Mouse (Mus musculus): ENCODE data around the gene Ptprh. TPM values are rescaled to one million over a fixed set of nuclear protein-coding genes. Genes with fewer than 3 reads are reported as not detected.
A peak's percentile ranks its signal among the peaks of the same experiment; 100 is the strongest.

The Ptprh gene
- total RNA-seq, 4 experiments from 2014 or later, result not detected

DNA sequence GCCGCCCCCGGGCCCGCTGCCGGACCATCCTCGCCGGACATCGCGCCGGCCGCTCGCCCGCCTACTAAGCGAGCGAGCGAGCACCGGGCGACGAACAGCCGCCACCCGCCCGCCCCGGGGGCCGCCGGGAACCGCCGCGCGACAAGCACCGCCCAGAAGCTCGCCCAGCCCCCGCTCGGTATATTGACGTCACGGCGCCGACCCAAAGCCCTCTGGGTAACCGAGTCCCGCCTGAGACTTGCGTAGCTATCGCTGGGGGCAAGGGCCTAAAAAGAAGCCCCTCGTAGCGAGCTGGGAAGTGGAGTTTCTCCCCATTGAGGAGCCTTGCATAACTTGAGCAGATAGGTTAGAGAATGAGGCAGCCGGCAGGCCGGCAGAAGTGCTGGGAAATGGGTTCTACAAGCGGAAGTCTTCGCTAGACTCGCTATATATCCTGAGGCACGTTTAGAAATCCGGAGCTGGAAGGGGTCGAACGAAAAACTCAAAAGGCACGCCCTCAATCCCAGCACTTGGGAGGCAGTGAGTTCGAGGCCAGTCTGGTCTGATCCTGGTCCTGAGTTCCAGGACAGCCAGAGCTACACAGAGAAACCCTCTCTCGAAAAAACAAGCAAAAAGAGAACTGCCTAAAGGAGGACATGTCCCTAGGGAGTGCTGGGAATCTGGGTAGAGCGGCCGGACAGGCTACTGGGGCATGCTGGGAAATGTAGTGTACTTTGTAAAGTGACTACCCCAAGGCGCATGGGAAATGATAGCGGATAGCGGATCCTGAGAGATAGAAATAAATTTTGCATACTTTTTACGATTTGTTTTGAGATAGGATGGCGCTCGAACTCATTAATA, 102.1 kb downstream of the Ptprh start, which contains the start of gene Ppp1r12c:
Ppp1r12c (minus strand) TSS at position 123 of the 840 bp plus-strand sequence.
- DNase-seq (ENCODE audit: low spot score), result peak; percentile 97

DNA sequence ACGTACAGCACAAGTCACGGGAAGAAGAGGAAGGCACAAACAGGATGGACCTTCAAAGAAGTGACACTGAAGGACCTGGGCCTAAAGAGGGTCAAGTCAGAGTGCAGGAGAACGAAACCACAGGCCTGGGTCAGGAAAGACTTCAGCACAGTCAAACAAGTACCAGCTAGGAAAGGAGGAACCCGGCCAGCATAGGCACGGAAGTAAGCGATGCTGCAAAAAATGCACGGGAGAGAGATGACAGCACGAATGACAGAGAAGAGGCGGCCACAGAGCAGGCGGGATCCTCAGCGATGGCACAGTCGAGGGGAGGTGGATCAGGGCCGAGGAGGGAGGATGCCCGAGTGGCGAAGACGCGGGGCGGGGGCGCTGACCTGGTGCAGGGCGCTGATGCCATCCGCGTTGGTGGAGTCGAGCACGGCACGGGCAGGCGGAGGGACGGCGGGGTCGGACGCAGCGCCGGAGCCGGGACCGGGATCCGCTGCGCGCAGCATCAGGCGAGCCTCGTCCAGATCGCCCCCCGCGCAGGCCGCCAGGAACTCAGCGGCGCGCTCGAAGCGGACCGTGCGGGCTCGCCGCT, 102.9 kb downstream of the Ptprh start:
- DNase-seq (ENCODE audit: low spot score), result no peak

DNA sequence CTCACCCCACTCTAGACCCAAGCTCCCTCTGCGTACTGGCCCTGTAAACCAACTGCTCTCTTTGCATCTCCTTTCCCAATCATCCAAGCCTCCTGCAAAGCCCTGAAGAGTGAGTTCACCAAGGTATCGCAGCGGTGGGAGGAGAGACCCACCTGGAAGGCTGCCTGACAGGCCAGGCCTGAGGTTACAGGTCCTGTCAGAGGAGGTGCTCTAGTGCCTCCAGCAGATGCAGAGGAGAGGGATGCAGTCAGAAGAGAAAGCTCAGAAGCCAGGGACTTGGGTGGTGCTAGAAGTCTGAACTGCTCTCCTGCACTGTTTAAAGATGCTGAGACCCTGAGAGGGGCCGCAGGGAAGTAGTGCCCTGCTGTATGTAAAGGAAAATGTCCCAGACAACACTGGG, 104.8 kb downstream of the Ptprh start:
- no peak for DNase-seq (ENCODE audit: low spot score)

Small RNA genes within 50 kb of the gene (microRNA-seq; reads per million reads assigned to microRNA genes)
- gene Gm23577, result not detected

Other genes starting within 250 kb of the Ptprh start
- gene Gp6, start 206.3 kb downstream of the Ptprh start, total RNA-seq (2022), result 1 to 10 TPM in 1 of 4 experiments, under 1 TPM in 3; 0.44 to 1.1 (median 0.73) TPM
- 10 to 100 TPM; 28.9 to 38.3 (median 32.6) TPM for gene Rdh13, start 158.4 kb downstream of the Ptprh start, total RNA-seq (2022)
- gene Eps8l1, start 143.4 kb downstream of the Ptprh start, total RNA-seq (2022), result 1 to 10 TPM; 1.3 to 5.8 (median 3.6) TPM
- 10 to 100 TPM; 55.6 to 74.8 (median 61.6) TPM for gene Ppp1r12c, start 102.4 kb downstream of the Ptprh start, total RNA-seq (2022)
- gene Tnnt1, start 87.7 kb downstream of the Ptprh start, total RNA-seq (2022), result 10 to 100 TPM; 12.4 to 22.1 (median 19.0) TPM
- gene Tnni3, start 79.8 kb downstream of the Ptprh start, total RNA-seq (2022), result over 10,000 TPM in 3 of 4 experiments, 1,000 to 10,000 TPM in 1; 9,443 to 11,840 (median 11,050) TPM
- 1 to 10 TPM; 2.3 to 3.0 (median 2.6) TPM for gene Dnaaf3, start 71.6 kb downstream of the Ptprh start, total RNA-seq (2022)
- gene Syt5, start 56.5 kb downstream of the Ptprh start, total RNA-seq (2022), result 1 to 10 TPM in 1 of 4 experiments, under 1 TPM in 3; 0.50 to 1.0 (median 0.83) TPM
- 1 to 10 TPM; 4.2 to 6.0 (median 4.8) TPM for gene Tmem86b, start 27.4 kb upstream of the Ptprh start, total RNA-seq (2022)
- gene Ppp6r1, start 55.0 kb upstream of the Ptprh start, total RNA-seq (2022), result 10 to 100 TPM; 70.5 to 77.7 (median 75.8) TPM
- gene Hspbp1, start 81.0 kb upstream of the Ptprh start, total RNA-seq (2022), result 10 to 100 TPM; 28.4 to 36.3 (median 33.5) TPM
- gene Brsk1, start 86.6 kb upstream of the Ptprh start, total RNA-seq (2022), result 1 to 10 TPM in 2 of 4 experiments, under 1 TPM in 2; 0.57 to 1.2 (median 0.98) TPM
- gene Tmem150b, start 121.2 kb upstream of the Ptprh start, total RNA-seq (2022), result under 1 TPM in 3 of 4 experiments, not detected in 1; 0.12 to 0.24 (median 0.17) TPM
- 10 to 100 TPM in 2 of 4 experiments, 1 to 10 TPM in 2; 7.5 to 10.8 (median 9.7) TPM for gene Kmt5c, start 136.1 kb upstream of the Ptprh start, total RNA-seq (2022)
- gene Cox6b2, start 149.1 kb upstream of the Ptprh start, total RNA-seq (2022), result 1 to 10 TPM; 1.8 to 3.8 (median 2.8) TPM
- not detected for gene Fam71e2, start 167.3 kb upstream of the Ptprh start, total RNA-seq (2022)
- gene Il11, start 178.8 kb upstream of the Ptprh start, total RNA-seq (2022), result under 1 TPM in 1 of 4 experiments, not detected in 3; 0.19 TPM
- not detected for gene Tmem190, start 178.9 kb upstream of the Ptprh start, total RNA-seq (2022)
- gene Tmem238, start 185.6 kb upstream of the Ptprh start, total RNA-seq (2022), result 1 to 10 TPM; 2.2 to 5.5 (median 5.0) TPM
- 100 to 1,000 TPM; 453 to 560 (median 508) TPM for gene Rpl28, start 188.8 kb upstream of the Ptprh start, total RNA-seq (2022)
- gene Ube2s, start 208.5 kb upstream of the Ptprh start, total RNA-seq (2022), result 100 to 1,000 TPM in 1 of 4 experiments, 10 to 100 TPM in 3; 76.2 to 103 (median 88.7) TPM
- gene Shisa7, start 240.7 kb upstream of the Ptprh start, total RNA-seq (2022), result under 1 TPM in 3 of 4 experiments, not detected in 1; 0.09 to 0.56 (median 0.25) TPM